Mouse (Mus musculus): ENCODE measurements around the gene Ino80. TPM values are rescaled to one million over a fixed set of nuclear protein-coding genes. Genes with fewer than 3 reads are reported as not detected.

The Ino80 gene
- polyA plus RNA-seq, 2 experiments from 2014 or later = 7.0 to 7.1 TPM

DNA sequence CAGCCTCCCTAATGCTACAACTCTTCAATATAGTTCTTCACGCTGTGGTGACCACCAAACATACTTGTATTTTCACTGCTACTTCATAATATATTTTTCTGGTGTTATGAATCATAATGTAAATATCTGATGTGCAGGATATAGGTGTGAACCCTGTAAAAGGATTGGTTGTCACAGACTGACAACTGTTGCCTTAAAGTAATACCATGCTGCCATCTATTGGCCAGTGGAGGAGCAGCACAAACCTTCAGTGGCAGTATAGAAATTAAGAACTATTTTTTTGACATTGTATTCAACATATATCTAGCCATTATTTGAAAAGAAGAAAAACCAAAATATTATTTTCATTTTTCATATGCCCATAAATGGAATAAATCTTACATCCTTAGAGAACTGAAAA is 40.5 kb downstream of the Ino80 start:
- peak; percentile 95 for ATAC-seq

DNA sequence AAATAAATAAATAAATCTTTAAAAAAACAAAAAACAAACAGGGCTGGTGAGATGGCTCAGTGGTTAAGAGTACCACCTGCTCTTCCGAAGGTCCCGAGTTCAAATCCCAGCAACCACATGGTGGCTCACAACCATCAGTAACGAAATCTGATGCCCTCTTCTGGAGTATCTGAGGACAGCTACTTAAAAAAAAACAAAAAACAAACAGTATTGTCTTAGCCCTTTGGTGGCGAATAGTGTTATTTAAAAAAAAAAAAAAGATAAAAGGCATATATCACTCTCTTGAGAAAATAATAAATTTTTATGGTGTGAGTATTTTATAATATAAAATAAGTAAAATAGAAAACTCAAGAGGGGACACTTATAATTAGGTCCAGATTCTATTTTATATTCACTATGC is 41.0 kb downstream of the Ino80 start:
- ATAC-seq = no peak

DNA sequence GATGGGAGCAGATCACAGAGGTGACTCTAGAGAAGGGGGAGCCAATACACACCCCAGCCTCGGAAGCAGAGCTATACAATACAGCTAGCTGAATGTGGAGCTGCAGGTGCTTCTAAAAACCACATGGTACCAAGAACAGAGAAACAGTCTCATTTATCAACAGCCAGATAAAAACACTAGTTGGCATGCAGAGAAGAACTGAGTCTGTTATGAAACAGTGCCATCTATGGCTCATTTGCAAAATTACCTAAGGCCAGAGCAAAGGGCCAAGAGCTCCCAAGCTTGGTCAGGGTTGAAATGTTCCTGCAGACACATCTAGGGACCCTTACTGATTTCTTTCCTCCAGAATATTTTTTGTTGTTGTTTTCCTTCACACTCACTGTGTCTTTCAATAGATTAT is 63.7 kb downstream of the Ino80 start:
- peak; percentile 46 for ATAC-seq

DNA sequence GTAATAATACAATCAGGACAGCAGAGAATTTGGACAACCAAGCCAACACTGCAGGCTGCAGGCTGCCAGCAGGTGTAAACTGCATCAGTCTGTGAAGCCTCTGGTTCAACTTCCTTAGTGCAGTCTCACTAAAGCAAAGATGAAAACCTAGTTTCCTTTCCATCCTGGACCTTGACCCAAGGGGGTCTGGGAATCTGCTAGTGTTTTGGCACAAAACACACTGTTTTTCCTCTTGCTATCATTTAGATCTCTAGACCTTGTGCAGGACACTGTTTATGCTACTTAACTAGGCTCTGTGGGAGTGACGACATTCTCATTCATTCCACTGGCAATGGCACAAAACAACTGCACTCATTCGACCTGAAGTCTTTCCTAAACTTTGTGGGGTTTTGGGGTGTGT is 65.8 kb downstream of the Ino80 start:
- ATAC-seq = no peak

DNA sequence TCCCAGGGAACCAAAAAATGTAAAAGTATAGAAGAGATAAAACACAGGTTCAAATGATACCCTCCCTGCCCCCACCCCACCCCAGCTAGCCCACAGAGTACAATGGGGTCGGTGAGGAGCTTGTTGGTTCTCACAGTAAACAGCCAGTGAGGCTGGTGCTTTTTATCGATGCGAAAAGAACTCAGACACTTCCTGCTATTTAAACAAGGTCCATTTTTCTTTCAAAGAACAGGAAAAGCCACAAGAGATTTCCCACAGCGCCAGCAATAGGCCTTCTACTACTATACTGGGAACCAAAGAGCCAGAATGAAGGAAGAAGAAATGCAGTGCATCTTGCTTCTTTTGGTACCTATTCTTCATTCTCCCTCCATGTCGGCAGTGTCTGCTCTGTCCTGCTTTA is 66.5 kb downstream of the Ino80 start:
- no peak for ATAC-seq

DNA sequence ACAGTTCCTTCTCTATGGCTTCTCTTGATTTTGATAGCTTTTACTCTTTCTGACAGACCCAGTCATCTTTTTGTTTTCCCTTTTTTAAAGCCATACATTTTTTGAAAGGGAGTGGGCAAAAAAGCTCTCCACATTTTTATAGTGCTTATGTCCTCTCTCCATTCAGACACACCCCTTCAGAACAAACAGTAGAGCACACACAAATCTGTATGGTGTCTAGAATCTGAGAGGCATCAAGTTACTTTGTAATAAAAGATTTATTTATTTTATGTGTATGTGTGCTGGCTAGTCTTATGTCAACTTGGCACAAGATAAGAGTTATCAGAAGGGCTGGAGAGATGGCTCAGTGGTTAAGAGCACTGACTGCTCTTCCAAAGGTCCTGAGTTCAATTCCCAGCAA is 68.8 kb downstream of the Ino80 start:
- ATAC-seq = no peak

DNA sequence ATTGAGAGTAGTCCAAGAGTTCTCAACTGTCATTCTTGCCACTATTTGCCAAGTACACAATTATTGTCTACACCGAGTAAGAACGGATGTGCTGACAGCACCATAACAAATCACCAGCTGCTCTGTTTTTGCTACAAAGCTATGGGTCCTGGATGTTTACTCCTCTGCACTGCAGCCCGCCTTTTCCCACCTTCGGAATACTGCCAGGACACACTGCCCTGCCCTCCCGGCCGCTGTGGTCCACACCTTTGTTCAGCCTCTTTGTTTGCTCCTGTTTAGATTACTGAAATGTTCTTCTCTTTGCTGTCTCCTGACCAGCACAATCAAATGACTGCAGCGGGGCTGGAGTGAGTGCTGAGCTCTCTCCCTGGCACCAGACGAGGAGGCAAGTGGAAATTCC is 69.2 kb downstream of the Ino80 start:
- ATAC-seq = no peak

DNA sequence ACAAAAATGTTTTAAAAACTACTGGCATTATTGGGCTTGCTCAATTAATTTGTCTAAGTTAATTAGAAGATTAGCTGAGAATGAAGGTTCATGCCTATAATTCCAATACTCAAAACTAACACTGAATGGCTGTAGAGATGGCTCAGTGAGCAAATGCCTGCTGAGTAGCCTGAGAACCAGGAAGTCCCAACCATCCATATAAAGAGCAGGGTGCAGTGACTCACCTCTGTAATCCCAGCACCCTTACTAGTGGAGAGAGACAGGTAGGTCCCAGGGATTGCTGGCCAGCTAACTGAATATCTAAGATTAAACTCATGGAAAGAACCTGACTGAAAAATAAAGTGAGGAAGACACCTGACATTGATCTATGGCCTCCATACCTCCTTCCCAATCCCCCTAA is 78.2 kb downstream of the Ino80 start:
- ATAC-seq = no peak

DNA sequence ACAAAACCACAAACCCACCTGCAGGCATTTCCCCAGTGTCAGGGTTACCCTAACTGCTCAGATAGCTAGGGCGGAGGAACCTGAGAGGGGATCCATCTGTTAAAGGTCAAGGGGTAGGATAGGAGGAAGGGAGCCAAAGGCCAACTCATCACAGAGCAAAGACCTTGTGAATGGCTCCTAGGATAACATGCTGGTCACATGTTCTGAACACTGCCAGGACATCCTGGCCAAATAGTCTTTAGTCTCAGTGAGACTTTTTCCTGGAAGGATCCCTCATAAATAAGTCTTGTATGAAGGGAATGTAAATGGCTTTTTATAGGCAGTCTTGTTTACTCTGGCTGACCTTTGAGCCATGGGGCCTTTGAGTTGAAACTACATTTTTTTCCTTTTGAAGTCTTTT is 78.8 kb downstream of the Ino80 start:
- ATAC-seq = no peak

DNA sequence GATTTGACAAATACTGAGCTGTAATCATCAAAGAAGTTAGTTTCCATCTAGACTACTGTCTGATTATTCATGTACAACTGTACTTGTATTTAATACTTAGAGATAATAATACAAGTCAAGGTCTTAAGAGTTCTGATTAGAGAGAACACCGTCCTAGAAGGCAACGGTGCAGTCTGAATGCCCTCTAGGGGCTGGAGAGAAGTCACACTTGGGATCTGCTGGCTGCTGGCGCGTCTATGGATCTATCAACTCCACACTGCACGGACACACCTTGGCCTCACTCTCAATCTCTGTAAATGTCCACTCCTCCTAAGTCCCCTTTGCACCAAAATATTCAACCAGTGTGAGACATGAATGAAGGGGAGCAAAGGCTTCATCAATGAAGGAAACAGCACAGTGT is 79.2 kb downstream of the Ino80 start:
- ATAC-seq = no peak

DNA sequence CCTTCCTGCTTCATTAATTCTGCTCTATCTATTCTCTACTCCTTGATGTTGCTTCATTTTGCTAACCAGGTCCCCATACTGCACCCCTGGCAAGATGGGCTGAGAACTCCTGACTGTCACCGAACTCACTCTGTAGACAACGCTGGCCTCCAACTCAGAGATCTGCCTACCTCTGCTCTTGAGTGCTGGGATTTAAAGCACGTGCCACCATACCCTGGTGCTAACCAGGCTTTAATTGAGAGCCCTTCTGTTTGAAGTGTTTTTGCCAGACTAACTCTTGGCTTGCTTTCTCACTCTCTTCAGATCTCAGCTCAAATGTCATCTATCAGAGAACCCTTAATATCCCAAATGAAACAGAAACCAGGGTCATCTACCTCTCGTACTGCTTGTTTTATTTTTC is 87.5 kb downstream of the Ino80 start:
- no peak for ATAC-seq

DNA sequence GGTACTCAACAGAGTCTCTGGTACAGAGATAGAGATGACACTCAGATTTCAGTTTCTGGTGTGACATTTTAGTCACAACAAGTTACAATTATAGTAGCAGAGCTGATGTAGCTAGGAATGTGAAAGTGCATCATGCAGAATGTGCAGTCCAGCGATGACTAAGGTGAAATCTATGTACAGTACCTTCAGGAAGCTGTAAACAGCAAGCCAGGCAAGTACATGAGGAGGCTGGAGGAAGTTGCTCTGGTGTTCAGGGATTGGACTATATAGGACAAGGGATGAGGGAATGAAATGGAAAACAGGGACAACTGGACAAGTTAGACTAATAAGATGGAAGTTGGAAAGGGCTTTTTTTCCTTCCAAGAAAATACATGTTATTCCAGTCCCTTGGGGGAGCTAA is 89.2 kb downstream of the Ino80 start:
- ATAC-seq = no peak

DNA sequence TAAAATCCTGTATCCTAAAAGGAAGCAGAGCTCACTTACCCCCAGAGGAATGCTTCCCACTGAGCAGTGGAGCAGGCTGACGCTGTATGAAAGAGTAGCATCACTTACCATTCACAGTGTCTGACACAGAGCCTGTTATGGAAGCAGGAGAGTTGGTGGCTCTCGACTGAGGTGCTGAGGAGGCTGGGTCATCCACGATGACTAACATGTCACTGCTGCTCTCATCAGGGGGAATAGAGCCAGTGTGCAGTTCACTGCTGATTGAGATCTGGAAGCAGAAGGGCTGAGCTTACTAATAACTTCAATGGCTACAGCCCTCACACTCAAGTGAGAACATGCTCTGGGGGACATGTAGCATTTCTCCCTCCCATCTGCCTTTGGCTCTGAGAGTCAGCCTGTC is 98.0 kb downstream of the Ino80 start:
- ATAC-seq = no peak

DNA sequence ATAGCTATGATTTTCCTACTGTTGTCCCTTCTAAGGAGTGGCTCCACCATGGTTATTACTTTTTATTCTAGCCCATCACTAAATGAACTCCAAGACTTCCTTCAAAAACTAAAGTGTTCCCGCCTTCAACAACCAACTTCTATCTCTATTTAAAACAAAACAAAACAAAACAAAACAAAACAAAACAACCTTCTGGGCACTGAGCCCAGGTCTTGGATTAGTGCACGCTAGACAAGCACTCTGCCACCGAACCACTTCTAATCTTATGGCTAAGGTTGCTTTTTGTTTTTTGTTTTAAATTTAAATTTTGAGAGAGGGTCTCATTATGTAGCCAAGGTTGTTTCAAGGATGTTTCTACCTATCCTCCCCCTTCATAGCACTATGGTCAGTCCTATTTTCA is 99.7 kb downstream of the Ino80 start:
- ATAC-seq = no peak

DNA sequence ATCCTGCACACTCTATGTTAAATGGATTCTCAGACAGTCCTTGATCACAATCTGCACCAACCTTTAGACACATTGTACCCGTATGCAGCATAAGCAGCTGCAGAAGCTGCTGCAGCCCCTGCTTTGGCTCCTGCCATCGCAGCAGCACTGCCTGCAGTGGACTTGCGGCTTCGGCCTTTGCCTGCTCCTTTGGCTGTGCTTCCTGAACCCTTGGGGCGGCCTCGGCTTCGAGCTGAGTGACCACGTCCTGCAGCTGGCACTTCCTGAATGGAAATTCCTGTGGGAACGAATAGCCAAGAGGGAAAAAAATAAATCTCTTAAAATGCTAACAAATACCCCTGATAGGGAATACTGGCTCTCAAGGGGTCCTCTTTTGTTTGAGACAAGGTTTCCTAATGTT is 100.2 kb downstream of the Ino80 start:
- no peak for ATAC-seq

DNA sequence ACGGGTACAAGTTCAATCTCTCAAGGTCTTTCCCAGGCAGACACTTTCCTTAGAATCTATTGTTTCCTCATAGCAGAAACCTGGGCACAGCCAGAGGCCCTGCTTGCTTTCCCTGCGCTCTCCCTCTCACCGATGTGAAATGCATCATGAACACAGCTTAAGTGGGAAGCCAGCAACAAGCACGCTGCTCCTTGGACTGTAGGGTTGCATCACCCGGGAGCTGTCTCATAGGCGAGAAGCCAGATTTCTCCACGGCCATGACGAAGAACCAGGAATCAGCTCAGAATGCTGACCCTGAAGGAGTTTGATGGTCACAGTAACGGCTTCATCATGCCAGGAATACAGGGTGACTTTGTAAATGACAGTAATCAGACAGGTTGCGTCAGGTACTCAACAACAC is 107.4 kb downstream of the Ino80 start:
- no peak for ATAC-seq

DNA sequence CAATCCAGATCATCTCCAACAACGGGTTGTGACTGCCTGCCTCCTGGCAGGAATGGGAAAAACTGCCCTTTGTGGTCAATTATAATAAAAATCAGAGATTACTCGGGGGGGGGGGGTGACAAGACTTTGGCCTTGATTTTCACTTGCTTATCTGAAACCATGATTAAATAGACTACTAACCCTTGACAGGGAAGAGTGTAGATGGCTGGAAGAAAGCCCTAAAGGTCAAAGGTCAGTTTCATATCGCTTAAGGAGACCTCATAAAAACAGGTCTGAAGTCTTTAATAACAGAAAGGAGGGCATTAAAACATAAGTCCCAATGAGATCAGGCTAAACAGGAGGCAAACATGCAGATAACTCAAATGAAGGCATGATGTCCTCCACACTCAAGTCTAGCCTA is 110.1 kb downstream of the Ino80 start:
- no peak for ATAC-seq

DNA sequence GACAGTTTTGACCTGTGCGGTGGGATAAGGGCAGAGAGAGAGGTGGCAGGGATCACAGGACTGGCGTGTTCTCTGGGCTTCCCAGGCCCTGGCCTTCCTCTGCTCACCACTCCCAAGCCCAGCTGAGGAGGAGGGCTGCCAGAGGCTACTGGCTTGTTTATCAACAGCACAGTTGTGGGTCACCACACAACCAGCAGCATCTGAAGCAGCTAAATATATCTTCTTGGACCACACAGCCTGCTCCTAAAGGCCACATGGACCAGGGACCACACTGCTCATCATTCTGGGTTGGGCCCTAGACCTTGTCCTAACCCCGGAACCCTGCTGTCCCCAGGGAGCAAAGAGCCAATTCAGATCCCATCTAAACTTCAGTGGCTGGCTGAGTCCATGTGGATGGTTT is 112.5 kb downstream of the Ino80 start:
- no peak for ATAC-seq

DNA sequence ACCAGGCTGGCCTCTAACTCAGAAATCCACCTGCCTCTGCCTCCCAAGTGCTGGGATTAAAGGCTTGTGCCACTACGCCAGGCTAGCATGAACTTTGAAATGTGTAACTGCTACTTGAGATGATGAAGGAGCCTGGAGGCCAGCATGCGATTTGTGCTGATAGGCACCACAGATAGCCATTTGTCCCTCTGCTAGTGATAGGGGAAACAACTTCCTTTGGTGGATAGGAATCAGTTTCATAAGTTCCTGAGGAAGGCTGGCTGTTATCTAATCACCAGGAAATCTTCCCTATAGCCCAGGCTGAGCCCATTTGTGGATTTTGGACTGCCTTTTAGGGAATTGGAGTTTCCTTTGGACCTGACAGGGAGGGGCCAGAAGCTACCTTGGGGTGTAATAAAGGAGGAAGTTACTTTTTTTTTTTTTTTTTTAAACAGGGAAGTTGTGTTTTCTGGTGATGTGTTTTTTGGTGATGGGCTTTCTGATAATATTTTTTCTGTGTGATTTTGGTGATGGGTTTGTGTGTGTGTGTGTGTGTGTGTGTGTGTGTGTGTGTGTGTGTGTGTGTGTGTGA is 117.7 kb downstream of the Ino80 start:
- no peak for ATAC-seq

DNA sequence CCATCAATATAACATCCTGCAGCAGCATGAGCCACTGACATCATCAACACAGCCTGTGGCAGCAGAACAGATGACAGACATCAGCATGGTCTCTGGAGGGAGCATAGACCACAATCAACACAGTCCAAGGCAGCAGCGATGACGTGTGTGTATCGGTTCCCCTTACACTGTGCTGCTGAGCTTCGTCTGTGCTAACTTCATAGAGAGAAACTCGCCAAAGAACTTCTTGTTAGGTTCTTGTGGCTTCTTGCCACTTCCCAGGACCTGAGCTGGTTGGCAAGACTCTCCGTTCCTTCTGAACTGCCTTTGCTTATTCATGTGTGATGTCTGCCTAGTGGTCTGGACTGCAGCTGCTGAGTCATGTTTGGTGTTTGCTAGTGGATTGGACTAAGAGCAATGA is 119.2 kb downstream of the Ino80 start:
- ATAC-seq = no peak

DNA sequence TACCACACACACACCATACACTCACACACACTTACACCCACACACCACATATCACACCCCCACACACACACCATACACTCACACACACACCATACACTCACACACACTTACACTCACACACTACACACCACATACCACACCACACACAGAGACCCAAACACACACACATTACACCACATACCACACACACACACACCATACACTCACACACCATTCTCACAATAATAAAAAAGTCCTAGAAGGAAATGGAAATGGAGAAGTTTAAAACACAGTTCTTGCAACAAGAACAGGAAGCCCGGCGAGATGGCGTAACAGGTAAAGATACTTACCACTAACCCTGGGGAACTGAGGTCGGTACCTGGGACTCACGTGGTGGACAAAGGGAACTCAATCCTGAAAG is 120.7 kb downstream of the Ino80 start:
- ATAC-seq = no peak

DNA sequence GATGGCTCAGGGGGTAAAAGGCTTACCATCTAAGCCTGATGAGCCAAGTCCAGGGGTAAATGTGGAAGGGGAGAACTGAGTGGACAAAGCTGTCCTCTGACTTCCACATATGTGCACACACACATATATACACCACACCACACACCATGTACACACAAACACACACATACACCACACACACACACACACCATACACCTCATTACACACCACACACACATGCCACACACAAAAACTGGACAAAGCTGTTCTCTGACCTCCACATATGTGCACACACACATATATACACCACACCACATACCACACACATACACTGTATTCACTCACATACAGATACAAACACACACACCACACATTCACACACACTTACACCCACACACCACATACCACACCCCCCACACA is 121.2 kb downstream of the Ino80 start:
- ATAC-seq = no peak

DNA sequence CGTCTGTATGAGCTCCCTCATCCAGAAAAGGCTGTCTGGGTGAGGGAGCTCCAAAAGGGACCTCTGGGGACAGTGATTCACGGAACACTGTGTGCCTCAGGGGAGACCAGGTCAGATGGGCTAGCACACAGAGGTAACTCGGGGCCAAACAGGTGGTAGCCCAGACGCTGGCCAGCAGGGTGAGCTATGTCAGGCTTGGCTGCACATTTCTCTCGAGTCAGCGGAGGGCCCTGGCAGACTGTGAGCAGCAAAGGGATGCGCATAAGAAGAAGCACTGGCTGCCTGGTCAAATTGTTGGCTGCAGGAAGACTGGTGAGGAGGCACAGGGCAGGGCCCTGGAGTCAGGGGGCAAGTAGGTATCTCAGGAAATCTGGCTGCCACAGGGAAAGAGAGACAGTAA is 121.8 kb downstream of the Ino80 start:
- ATAC-seq = no peak

DNA sequence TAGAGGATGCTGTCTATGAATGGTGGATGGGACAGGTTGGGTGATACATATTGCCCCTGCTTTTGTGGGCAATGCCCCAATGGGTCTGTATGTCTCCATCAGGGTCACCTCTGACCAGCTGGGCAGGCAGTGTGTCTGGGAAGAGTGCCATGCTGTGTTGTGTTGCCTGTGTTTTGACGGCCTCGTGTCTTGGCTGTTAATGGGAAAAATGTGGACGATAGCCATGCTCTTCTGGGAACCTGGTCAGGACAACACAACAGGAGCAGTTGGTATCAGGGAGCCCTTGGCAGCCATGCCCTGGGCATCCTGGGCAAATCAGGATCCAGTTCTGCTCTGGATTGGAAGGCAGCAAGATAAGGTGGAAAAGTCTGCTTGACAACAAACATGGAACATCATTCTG is 122.4 kb downstream of the Ino80 start:
- no peak for ATAC-seq

DNA sequence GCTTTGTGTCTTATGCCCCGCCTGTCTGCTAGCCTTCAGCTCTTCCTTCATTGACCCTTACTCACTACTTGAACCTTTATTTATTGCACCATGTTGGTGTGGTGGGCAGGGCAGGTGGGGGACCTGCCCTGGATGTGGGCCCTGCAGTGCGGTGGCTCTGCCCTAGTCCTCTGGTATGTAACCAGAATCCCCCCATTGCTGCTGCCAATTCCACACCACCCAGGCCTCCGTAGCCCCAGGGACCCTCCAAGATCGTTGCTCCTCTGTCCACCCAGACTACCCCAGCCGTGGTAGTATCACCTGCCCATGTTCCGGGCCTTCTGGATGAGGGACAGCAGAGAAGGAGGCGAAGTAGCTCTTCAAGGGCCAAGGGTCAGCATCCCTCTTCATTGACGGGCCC is 123.8 kb downstream of the Ino80 start:
- no peak for ATAC-seq
